ENCODE assay signal across 8 mouse cellular contexts in the genomic region with DNA sequence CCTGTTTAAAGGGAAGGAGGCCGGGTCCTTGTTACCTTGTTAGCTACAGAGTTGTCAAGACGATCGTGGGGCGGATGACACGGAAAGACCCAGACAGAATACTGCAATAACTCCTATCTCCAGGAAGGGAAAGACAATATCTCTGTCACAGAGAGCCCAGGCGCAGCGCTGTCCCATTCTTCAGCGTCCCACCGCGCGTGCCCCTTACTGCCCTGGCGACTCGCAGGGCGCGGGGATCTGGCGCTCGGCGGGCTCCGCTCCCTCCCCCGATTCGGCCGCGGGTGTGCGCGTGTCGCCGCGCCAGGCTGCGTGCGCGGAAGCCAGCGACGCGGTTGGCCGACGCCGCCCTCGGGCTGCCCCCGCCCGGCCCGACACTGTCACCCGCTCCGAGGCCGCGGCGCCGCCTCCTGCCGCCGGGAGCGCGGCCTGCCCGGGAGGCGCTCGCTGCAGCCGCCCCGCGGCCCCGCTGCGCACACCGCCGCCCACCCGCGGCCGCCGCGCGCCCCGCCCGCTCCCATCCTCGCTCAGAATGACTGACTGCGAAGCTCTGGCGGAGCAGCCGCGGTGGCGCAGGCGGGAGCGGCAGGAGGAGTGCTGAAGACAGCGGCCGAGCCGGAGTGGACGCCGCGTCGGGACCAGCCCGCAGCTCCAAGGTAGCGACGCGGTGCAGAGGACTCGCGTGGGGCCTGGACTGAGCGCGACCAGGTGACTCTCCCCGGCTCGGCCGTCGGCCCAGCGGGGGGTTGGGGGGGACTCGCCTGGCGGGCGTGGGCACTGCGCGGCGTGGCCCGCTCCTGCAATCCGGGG. TPM values are rescaled to one million over a fixed set of nuclear protein-coding genes. Genes with fewer than 3 reads are reported as not detected.
DNase-seq lines count a peak whose midpoint lies in the region; ATAC-seq lines count a peak whose summit lies in the region.

A gene (plus strand): TSS at position 376 of the 807 bp plus-strand sequence.

- H3K27ac ChIP-seq in intestine, embryonic 16.5 days (ENCODE audit: low read length): peak within 1 kb of the TSS; percentile 70
- peak within 1 kb of the TSS; percentile 88 for H3K27ac ChIP-seq in midbrain, embryonic 10.5 days (replicated peaks)

- no peaks in the 10 kb centered on the region for H3K9me3 ChIP-seq in intestine, embryonic 16.5 days (ENCODE audit: control insufficient read depth, low read length)
- no peaks in the 10 kb centered on the region for H3K9me3 ChIP-seq in midbrain, embryonic 10.5 days (replicated peaks)

- WGBS in intestine, embryonic 16.5 days: under 1% methylated on average over 90 of the region's 105 CpGs
- 3% methylated on average over 104 of the region's 105 CpGs for WGBS in midbrain, embryonic 10.5 days

- DNase-seq in adrenal gland, postnatal 4 days (ENCODE audit: low spot score in 2 of 2): peak; percentile 17 to 23
- DNase-seq in embryo, embryonic 11.5 days (ENCODE audit: low read depth, low spot score): peak; percentile 20
- peak; percentile 70 for DNase-seq in left cerebral cortex, postnatal 4 days
- DNase-seq in midbrain, embryonic 10.5 days (ENCODE audit: low spot score): peak; percentile 66
- peak; percentile 0 for DNase-seq in skeletal muscle tissue, adult 2 months (ENCODE audit: low read depth, low spot score)
- DNase-seq in MN1 (ENCODE audit: low spot score): no peak

- peak within 1 kb of the TSS; percentile 96 for H3K4me2 ChIP-seq in intestine, embryonic 16.5 days (ENCODE audit: low read depth, low read length)

- no peaks in the 10 kb centered on the region for H3K36me3 ChIP-seq in intestine, embryonic 16.5 days (ENCODE audit: control insufficient read depth, insufficient read depth, low read length)
- H3K36me3 ChIP-seq in midbrain, embryonic 10.5 days: no peaks in the 10 kb centered on the region

- peak within 1 kb of the TSS; percentile 81 for H3K4me3 ChIP-seq in intestine, embryonic 16.5 days (ENCODE audit: low read length)
- peak within 1 kb of the TSS; percentile 86 for H3K4me3 ChIP-seq in midbrain, embryonic 10.5 days

- H3K27me3 ChIP-seq in intestine, embryonic 16.5 days (replicated peaks; ENCODE audit: control insufficient read depth, insufficient read depth, low read length): no peaks in the 10 kb centered on the region
- H3K27me3 ChIP-seq in midbrain, embryonic 10.5 days (ENCODE audit: low read depth, poor library complexity, severe bottlenecking): peaks cover 24% of the 10 kb centered on the region

- H3K4me1 ChIP-seq in intestine, embryonic 16.5 days (ENCODE audit: control insufficient read depth, insufficient read depth, low read length): no peaks in the 10 kb centered on the region
- H3K4me1 ChIP-seq in midbrain, embryonic 10.5 days: peaks cover 6% of the 10 kb centered on the region

- peak within 1 kb of the TSS; percentile 81 for H3K9ac ChIP-seq in intestine, embryonic 16.5 days (ENCODE audit: low read depth, low read length)

- peak; percentile 72 for ATAC-seq in granulocyte monocyte progenitor cell, adult 5-6 weeks (replicated peaks; ENCODE audit: poor library complexity, severe bottlenecking)
- ATAC-seq in intestine, embryonic 16.5 days: peak; percentile 96

- intact Hi-C loops in left cerebral cortex, postnatal 4 days (cut with DNase I): loop anchor here (10.0 kb wide), 2 partner anchors 105 to 115 kb away; no protein-coding TSS in a partner anchor

RNA-seq across cellular contexts. Expression of the gene that starts here (rescaled TPM):
- 10 to 100 TPM in 1 of 2 experiments, 1 to 10 TPM in 1; 6.9 to 14.3 TPM for total RNA-seq in adrenal gland, postnatal 4 days (2021)
- total RNA-seq in granulocyte monocyte progenitor cell, adult 5-6 weeks (2014; fragmentation: Nextera tagmentation): 1.4 TPM in 1 of 2 replicates, not detected in the other
- 0.04 TPM in 1 of 2 replicates, not detected in the other for total RNA-seq in granulocyte monocyte progenitor cell, adult 5-6 weeks (2017)
- polyA plus RNA-seq in intestine, embryonic 16.5 days (2015; fragmentation: Nextera tagmentation; extraction: Ambion mirVana): 3.6 and 3.8 TPM in 2 replicates
- 10 to 100 TPM; 47.0 to 49.7 TPM for total RNA-seq in left cerebral cortex, postnatal 4 days (2021)
- polyA plus RNA-seq in midbrain, embryonic 10.5 days (2016; fragmentation: Nextera tagmentation; extraction: Ambion mirVana): 2.0 and 2.7 TPM in 2 replicates
